Mouse (Mus musculus) liver, adult 2 months (tissue): ENCODE measurements around the gene Pelo.

Experiments used
- CTCF ChIP-seq: fragments of 200-500 bp; IDR thresholded peaks from 2 replicates; pipeline ENCODE4 v1.5.1; 2011; ENCODE audit warnings: low read depth, low read length, control low read depth
- POLR2A ChIP-seq: fragments of 200-500 bp; IDR thresholded peaks from 2 replicates; pipeline ENCODE4 v1.6.1; 2011; ENCODE audit warnings: low read length, control low read depth; ENCODE audit not compliant: insufficient read depth; ENCODE audit errors: extremely low read depth

DNA sequence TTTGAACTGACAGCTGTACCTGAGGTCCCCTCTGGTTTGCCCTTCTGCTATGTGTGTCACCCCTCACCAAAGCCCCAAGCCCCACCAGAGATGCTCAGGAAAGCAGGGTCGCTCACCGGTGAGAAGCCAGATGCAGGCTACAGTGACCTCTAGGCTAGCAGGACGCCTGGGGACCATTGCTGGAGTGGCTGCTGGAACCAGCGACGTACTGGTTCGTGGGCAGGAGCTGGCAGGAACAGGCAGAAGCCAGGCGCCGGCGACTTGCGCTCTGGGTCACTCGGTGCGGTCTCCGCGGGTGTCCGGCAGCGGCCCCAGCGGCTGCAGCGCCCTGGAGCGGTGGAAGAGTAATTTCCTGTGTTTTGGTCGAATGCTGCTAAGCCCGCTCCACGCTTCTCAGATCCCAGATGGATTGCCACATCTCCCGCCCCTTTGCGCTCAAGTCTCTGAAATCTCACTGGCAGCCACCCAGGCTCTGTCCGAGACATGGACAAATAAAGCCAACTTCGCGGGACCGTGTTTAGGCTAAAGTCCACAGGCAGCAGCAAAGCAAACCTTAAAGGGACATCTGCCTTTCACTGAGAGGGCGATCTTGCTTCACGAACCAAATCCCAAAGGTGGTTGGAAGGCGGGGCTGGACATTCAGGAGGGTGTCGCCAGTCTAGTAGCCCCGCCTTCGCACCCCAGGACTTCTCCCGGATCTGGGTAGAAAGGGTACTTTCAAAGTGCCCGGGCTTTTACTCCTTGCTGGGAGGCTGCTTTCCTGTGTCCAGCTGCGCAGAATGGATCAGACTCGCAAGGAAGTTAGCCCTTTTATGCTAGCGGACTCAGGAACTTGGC is 11.6 kb upstream of the Pelo start, which contains the start of the genes Gm49395 and Itga1:
- TF ChIP-seq CTCF (peak; percentile 45), POLR2A (peak; percentile 33; the same call in 1 of the 2 replicates)
